Mouse (Mus musculus): ENCODE results near the gene Ift81.

DNA sequence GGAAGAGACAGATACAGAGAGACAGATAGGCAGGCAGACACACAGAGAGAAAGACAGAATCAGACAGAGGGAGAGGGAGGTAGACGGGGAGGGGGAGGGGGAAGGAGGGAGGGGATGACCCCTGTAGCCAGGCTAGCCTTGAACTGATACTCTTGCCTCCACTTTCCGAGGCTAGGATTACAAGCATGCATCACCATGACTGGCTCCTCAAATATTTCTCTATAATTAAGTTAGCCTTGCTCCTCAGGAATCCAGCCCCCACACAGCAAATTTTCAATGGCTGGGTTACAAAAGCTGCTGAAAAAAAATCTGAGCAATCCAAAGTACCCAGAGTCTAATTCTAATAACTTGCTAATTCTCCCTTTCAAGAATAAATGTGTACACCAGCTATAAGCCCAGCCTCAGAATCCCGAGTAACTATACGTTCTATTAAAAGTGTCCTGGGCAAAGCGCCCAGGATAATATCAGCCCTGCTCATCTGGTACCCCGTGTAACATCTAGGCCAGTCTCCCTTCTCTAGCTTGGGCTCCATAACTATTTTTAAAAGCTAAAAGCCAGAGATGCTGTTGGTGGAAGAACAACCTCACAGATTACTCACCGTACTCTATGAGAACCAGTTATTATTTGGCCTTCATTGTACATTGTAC is 37.5 kb downstream of the Ift81 start:
- TF ChIP-seq POLR2A (IDR thresholded peaks at IDR 0.05; ENCODE audit: low read depth, low read length) (no peak), CTCF (IDR thresholded peaks at IDR 0.05; ENCODE audit: borderline replicate concordance, insufficient read depth, low read length) (no peak)

All from embryonic fibroblast, embryonic 13.5 days (primary cell).